Mouse (Mus musculus) macrophage (primary cell): Measurements from ENCODE around the gene Atrip. TPM values are rescaled to one million over a fixed set of nuclear protein-coding genes. Genes with fewer than 3 reads are reported as not detected.

ENCODE experiments used
- H3K27ac ChIP-seq: fragments of 350-480 bp; formaldehyde crosslinking; 2 replicates; pipeline ENCODE4 v1.9.0; 2021
- H3K36me3 ChIP-seq: fragments of 350-480 bp; formaldehyde crosslinking; 2 replicates; pipeline ENCODE4 v1.9.0; 2021; ENCODE audit errors: inconsistent target
- H3K4me3 ChIP-seq: fragments of 350-480 bp; formaldehyde crosslinking; 2 replicates; pipeline ENCODE4 v1.9.0; 2021; ENCODE audit errors: inconsistent target
- H3K79me2 ChIP-seq: fragments of 350-480 bp; formaldehyde crosslinking; 2 replicates; pipeline ENCODE4 v1.9.0; 2021; ENCODE audit errors: inconsistent target
- WGBS: methylation state at CpG from one replicate; pipeline ENCODE4 v1.1.7; 2026; ENCODE audit warnings: inconsistent platforms; ENCODE audit not compliant: missing documents; 5-methylcytosine and 5-hydroxymethylcytosine counted together
- polyA plus RNA-seq: library from polyadenylated mRNA; stranded (reverse); fragments of 250-400 nt; gene quantifications from 3 replicates; pipeline ENCODE4 v1.2.4, GENCODE M21; 2018; ENCODE audit warnings: inconsistent platforms

Atrip gene
- polyA plus RNA-seq, 1 experiment from 2014 or later = 6.5 TPM

DNA sequence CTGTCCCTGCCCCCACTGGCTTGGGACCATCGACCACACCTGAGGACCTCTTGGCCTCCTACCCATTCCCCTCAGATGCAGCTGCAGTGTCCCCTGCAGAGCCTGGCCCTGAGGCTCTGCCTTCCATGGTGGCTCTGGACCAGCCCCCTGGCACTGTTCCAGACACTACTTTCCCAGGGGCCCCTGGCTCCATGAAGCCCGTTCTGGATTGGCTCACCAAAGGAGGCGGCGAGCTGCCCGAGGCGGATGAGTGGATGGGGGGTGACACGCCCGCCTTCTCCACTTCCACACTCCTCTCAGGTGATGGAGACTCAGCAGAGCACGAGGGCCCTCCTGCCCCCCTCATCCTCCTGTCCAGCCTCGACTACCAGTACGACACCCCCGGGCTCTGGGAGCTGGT is 31.1 kb upstream of the Atrip start:
- no peak overlapping the region for H3K27ac ChIP-seq
- H3K79me2 ChIP-seq = no peaks in the 10 kb centered on the region
- WGBS = 89% methylated on average over 12 of the region's 12 CpGs

DNA sequence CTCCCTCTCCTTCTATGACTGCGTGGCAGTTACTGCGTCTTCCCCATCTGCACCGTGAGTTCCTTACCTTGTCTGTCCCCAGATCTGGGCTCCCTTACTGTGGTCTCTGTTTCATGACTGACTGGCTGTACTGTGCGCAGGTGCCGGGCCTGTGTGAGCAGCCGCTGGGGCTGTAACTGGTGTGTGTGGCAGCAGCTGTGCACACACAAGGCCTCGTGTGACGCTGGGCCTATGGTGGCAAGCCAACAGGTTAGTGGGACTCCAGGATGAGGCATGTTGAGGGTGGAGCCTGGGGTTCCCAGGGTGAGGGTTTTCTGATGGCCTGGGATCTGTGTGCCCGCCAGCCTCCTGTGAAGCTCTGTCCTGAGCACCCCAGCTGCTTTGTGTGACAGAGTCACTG is 30.2 kb upstream of the Atrip start:
- no peak overlapping the region for H3K4me3 ChIP-seq
- 98% methylated on average over 9 of the region's 9 CpGs for WGBS
- no peaks in the 10 kb centered on the region for H3K36me3 ChIP-seq

More for the DNA sequence above, 31.1 kb upstream of the Atrip start:
- Histone ChIP-seq H3K36me3 (no peaks in the 10 kb centered on the region), H3K4me3 (no peak overlapping the region)

DNA sequence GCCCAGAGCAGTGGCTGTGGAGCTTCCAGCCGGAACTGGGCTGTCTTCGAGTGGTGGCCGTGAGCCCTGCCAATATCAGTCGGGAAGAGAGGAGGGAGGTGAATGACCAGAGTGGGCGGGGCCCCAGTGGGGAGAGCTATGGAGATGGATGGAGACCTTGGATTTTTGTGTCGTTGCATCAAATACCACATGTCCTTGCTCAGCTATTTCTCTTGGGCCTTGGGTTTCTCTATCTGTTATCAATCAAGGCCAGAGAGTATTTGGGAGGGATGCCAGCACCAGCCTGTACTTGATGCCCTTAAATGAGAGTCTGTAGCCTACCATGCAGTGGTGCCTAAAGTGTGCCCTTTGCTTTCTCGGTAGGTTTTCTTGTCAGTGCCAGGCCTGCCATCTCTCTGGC is 29.3 kb upstream of the Atrip start:
- Histone ChIP-seq H3K4me3 (no peak overlapping the region), H3K79me2 (no peaks in the 10 kb centered on the region)
- WGBS = 92% methylated on average over 7 of the region's 7 CpGs

More for the DNA sequence above, 30.2 kb upstream of the Atrip start:
- H3K79me2 ChIP-seq = no peaks in the 10 kb centered on the region
- no peak overlapping the region for H3K27ac ChIP-seq

DNA sequence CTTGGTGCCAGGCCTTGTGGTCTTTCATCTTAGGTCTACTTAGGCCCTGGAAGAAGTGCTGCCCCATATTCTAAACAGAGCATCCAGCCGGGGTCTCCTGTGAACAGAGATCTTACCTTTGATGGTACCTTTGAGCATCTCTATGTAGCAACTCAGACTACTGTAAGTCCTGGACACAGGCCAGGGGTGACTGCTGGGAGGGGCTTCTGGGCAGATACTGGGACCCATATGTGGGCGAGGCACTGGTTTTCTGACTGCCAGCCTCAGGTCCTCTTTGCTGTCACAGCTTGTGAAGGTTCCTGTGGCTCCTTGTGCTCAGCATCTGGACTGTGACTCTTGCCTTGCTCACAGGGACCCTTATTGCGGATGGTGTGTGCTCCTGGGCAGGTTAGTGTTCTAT is 28.6 kb upstream of the Atrip start:
- no peak overlapping the region for H3K4me3 ChIP-seq
- H3K36me3 ChIP-seq = no peaks in the 10 kb centered on the region
- no peaks in the 10 kb centered on the region for H3K79me2 ChIP-seq
- WGBS = 94% methylated on average over 3 of the region's 3 CpGs
- H3K27ac ChIP-seq = no peak overlapping the region

More for the DNA sequence above, 29.3 kb upstream of the Atrip start:
- H3K27ac ChIP-seq = no peak overlapping the region
- no peaks in the 10 kb centered on the region for H3K36me3 ChIP-seq

DNA sequence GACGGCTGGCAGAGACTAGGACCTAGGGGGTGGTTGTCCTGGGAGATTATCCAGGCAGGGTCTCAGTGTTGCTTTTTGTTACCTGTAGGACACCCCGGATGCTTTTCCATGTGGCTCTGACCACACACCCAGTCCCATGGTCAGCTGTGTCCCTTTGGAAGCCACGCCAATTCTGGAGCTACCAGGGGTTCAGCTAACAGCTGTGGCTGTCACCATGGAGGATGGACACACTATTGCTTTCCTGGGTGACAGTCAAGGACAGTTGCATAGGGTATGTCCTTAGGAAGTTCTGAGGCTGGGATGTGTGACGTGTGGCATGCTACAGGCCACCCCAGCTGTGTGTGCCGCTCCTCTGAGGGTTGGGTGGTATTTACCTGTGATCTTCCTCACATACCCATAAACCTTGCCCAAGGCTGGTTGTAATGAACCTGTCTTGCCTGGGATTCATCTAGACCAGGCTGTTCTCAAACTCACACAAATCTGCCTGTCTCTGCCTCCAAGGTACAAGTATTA is 28.1 kb upstream of the Atrip start:
- WGBS = 97% methylated on average over 5 of the region's 5 CpGs
- Histone ChIP-seq H3K27ac (no peak overlapping the region), H3K79me2 (no peaks in the 10 kb centered on the region), H3K4me3 (no peak overlapping the region), H3K36me3 (no peaks in the 10 kb centered on the region)

DNA sequence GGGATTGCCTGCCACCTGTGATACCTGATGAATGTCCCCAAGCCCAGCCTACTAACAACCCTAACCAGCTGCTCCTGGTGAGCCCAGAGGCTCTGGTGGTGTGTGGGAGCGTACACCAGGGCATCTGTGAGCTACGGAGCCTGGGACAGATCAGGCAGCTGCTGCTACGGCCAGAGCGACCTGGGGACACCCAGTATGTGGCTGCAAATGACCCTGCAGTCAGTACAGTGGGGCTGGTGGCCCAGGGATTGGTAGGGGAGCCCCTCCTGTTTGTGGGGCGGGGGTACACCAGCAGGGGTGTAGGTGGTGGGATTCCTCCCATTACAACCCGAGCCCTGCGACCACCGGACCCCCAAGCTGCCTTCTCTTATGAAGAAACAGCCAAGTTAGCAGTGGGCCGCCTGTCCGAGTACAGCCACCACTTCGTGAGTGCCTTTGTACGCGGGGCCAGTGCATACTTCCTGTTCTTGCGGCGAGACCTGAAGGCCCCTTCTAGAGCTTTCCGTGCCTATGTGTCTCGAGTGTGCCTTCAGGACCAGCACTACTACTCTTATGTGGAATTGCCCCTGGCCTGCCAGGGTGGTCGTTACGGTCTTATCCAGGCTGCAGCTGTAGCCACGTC is 26.5 kb upstream of the Atrip start:
- Histone ChIP-seq H3K79me2 (no peaks in the 10 kb centered on the region), H3K27ac (no peak overlapping the region), H3K4me3 (no peak overlapping the region), H3K36me3 (no peaks in the 10 kb centered on the region)
- WGBS = 36% methylated on average over 17 of the region's 20 CpGs

DNA sequence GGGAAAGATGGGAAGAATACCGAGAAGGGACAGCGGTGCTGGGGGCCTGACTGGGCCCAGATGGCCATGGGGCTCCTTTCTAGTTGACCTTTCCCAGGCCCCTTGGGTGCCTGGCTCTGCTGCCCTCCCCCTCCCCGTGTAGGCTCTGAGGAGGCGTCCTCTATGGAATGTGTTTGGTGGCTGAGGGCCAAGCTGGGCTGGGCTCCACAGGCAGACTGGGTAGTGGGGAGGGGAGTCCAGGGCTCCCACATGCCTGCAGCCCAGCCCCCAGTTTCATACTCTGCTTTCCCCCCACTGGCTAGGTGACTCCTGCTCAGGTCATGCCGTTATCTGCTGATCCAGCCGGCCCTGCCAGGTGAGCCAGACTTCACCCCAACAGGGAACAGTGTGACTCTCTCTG is 25.0 kb upstream of the Atrip start:
- Histone ChIP-seq H3K4me3 (no peak overlapping the region), H3K36me3 (no peaks in the 10 kb centered on the region), H3K27ac (no peak overlapping the region), H3K79me2 (no peaks in the 10 kb centered on the region)
- WGBS = 93% methylated on average over 6 of the region's 6 CpGs

DNA sequence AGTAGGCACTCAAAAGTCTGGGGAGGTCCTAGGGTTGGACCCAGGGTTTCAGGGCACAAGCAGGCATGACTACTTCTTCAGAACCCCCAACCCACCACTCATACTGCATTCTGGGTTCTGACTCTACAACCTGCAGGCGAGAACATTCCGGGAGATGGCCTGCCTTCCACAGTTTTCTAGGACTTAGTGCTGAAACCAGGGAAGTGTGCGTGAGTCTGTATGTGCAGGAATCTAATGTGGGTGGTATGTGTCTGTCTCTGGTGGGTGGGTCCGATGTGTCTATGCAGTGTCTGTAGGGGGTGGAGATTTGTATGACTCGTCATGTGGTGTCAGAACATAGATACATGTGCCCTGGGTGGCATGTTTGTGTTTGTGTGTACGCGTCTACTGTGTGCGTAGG is 24.4 kb upstream of the Atrip start:
- H3K4me3 ChIP-seq = no peak overlapping the region
- WGBS = 90% methylated on average over 8 of the region's 8 CpGs
- no peaks in the 10 kb centered on the region for H3K36me3 ChIP-seq
- no peak overlapping the region for H3K27ac ChIP-seq
- H3K79me2 ChIP-seq = no peaks in the 10 kb centered on the region

DNA sequence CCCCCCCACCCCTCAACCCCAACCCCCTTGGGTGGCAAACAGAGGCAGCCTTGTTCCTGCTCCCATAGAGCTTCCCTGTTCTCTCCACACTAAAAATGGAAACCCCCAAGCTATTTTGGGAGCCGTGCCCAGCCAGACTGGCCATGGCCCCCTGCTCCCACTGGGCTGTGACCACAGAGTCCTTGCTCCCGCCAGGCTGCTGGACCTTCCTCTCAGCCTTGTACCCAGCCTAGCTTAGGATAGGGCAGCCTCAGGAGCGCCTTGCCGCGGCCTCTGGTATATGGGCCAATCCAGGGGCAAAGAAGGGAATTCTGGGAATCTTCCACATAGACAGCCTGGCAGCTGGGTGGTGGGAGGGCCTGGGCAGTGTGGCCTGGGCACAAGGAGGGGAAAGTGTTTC is 23.9 kb upstream of the Atrip start:
- H3K36me3 ChIP-seq = no peaks in the 10 kb centered on the region
- H3K4me3 ChIP-seq = no peak overlapping the region
- WGBS = 77% methylated on average over 5 of the region's 5 CpGs
- H3K79me2 ChIP-seq = no peaks in the 10 kb centered on the region
- H3K27ac ChIP-seq = no peak overlapping the region

DNA sequence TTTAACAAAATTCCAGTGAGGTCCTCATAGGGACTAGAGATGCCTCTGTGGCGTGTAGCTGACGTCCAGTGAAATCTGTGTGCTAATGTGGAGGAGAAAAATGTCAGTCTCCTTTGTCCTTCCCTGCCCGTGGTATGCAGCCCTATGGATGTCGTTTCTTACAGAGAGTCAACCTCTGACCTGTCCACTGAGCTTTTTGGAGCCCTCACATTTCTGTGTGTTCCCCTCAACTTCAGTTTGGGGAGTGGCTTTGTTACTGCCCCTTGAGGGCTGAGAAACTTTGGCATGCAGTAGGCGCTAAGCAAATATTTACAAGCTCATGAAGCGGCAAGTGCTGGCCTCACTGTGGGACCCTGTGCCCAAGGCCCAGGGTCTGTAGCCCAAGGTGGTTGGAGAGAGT is 23.4 kb upstream of the Atrip start:
- H3K4me3 ChIP-seq = no peak overlapping the region
- H3K79me2 ChIP-seq = no peaks in the 10 kb centered on the region
- WGBS = 90% methylated on average over 6 of the region's 6 CpGs
- no peak overlapping the region for H3K27ac ChIP-seq
- 0 out of 2 replicates have a peak, but pooled peaks cover 2% of the 10 kb centered on the region for H3K36me3 ChIP-seq

DNA sequence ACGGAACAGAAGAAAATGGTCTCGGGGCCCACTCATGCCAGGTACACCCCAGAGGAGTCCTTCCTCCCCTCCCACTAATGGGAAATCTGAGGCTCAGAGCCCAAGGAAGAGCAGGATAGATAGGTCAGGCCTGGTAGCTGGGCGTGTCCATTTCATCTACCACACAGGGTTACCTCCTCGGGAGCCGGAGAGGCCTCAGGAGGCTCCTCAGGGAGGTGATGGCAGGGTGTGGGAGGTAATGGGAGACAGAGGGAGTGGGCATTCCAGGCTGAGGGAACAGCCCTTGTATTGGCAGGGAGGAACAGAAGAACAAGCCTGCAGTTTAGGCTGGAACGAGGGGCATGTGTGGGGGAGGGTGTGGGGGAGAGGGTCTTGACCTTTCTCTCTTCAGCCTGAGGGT is 22.9 kb upstream of the Atrip start:
- H3K4me3 ChIP-seq = no peak overlapping the region
- H3K36me3 ChIP-seq = 0 out of 2 replicates have a peak, but pooled peaks cover 6% of the 10 kb centered on the region
- H3K27ac ChIP-seq = no peak overlapping the region
- no peaks in the 10 kb centered on the region for H3K79me2 ChIP-seq
- WGBS = 91% methylated on average over 6 of the region's 6 CpGs

DNA sequence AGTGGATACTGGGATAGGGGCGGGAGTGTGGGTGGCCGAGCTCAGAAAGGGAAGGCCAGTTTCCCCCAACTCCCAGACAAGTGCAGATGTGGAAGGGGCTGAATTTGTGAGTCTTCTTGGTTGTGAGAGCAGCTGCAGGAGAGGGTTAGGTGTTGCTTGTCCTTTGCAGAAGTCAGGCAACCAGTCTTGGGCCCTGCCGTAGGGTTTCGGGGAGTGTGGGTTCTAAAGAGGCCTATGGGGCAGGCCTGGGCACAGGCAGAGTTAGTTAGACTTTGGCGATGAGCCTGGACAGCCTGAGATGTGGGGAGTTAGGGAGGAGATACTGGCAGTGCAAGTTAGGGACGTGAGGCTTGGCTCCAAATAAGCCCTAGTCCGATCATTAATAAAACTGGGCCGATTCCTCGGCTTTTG is 22.3 kb upstream of the Atrip start:
- Histone ChIP-seq H3K36me3 (peaks cover 12% of the 10 kb centered on the region; the same call in 1 of the 2 replicates), H3K27ac (no peak overlapping the region), H3K4me3 (no peak overlapping the region), H3K79me2 (no peaks in the 10 kb centered on the region)
- WGBS = 98% methylated on average over 9 of the region's 9 CpGs

DNA sequence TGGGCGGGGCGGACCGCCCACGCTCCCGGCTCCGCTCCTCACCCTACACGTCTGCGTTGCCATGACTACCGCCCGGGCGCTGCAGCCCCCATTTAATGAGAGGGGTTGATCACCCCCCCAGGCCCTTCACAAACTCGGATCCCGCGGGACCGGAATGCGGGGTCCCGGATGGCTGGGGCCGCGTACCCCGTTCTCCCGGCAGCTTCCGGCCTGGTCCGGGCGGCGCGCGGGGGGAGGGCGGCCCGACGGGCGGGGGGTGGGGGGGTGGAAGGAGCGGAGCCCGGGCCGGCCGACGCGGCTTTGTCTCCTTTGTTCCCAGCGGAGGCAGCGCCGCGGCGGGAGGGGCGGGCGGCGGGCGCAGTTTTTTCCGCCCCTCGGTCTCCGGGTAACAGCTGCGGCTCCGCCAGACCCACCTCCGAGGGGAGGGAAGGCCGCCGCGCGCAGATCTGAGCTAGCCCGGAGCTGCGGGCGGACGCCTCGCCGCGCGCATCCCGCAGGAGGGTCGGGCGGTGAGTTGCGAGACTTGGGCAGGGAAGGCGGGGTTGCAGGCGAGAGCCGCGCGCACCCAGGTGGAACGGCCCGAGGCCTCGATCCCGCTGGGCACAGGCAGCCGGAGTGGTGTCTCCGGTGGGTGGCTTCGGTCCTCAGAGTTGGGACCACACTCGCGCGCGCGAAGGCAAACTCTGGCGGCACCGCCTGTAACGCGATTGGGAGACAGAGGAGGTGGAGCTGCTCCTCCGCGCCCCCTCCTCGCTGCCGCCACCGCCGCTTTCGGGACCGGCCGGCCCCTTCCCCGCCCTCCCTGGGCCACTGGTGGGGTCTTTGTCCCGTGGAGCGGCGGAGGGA is 21.4 kb upstream of the Atrip start, which contains the start of gene Plxnb1:
Gene Plxnb1 (plus strand): TSS at position 253 of the 846 bp plus-strand sequence.
- Histone ChIP-seq H3K36me3 (peaks cover 21% of the 10 kb centered on the region), H3K79me2 (no peaks in the 10 kb centered on the region), H3K27ac (no peak within 1 kb of the TSS), H3K4me3 (no peak within 1 kb of the TSS)
- WGBS = 2% methylated on average over 93 of the region's 102 CpGs

DNA sequence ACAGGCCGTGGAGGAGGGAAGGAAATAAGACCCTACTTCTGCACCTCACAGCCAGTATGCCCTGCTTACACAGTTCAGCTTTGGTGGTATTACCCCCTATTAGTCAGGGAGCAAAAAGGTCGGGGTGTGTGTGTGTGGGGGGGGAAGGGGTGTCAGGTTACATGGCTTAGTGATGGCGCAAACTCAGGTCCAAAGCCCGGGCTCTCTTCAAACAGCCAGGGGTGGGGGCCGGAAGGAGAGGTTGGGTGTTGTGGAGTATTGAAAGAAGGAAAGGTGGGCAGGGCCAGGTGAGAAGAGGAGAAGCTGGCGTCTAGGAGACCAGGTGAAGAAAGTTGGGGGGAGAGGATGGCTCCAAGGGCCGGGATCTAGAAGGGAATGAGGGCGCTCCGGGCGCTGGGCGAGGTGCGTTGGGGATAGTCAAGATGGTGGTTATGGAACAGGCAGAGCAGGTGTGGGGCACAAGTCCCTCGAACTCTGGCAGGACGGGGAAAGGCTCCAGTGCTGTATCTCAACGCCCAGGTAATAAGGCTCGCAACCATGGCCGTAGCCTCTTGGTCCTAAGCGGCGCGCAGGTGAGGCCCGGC is 20.7 kb upstream of the Atrip start:
- Histone ChIP-seq H3K4me3 (no peak overlapping the region), H3K36me3 (peaks cover 28% of the 10 kb centered on the region), H3K79me2 (no peaks in the 10 kb centered on the region), H3K27ac (no peak overlapping the region)
- WGBS = 15% methylated on average over 21 of the region's 21 CpGs
